ENCODE assay signal across 9 mouse cellular contexts in the genomic region with DNA sequence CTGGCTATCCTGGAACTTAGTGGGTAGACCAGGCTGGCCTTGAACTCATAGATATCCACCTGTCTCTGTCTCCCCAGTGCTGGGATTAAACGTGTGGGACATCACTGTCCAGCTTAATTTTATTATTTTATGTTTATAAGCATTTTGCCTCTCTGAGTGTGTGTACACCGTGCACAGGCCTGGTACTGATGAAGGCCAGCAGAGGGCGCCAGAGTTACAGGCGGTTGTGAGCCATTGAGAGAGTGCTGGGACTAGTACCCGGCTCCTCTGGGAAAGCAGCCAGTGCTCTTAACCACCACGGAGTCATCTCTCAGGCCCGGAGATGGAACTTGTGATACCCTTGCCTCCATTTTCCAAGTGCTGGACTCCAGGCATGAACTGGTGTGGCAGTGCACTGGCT. TPM values are rescaled to one million over a fixed set of nuclear protein-coding genes. Genes with fewer than 3 reads are reported as not detected.
DNase-seq lines count a peak whose midpoint lies in the region; ATAC-seq and TF ChIP-seq lines count a peak whose summit lies in the region.
"Had no signal": no experiment of that assay in that cellular context is flagged by ENCODE, and none has a peak within 500 bp of the region (broad histone marks: within the 10 kb centered on the region; RNA-seq: fewer than 3 reads in every experiment).

No protein-coding gene starts in this region.

- H3K4me2 ChIP-seq in liver, embryonic 12.5 days, result no peak overlapping the region

- H3K4me3 ChIP-seq in liver, adult 2 months (ENCODE audit: insufficient read depth, low read depth, low read length), result no peak overlapping the region
- H3K4me3 ChIP-seq in liver, embryonic 12.5 days, result no peak overlapping the region
- H3K4me3 ChIP-seq in cortical plate, adult 2 months (ENCODE audit: insufficient read depth, low read length), result no peak overlapping the region

- peaks cover 18% of the 10 kb centered on the region for H3K4me1 ChIP-seq in liver, adult 2 months (ENCODE audit: control insufficient read depth, insufficient read depth, low read length)
- peaks cover 11% of the 10 kb centered on the region for H3K4me1 ChIP-seq in liver, embryonic 12.5 days
- H3K4me1 ChIP-seq in cortical plate, adult 2 months (ENCODE audit: control insufficient read depth, insufficient read depth, low read length), result peaks cover 1% of the 10 kb centered on the region; the same call in 1 of the 2 replicates

- 58% methylated on average over 7 of the region's 7 CpGs for WGBS in liver, adult 2 months
- WGBS in liver, embryonic 12.5 days (ENCODE audit: insufficient replicate concordance), result 19% methylated on average over 7 of the region's 7 CpGs

- intact Hi-C loops in left cerebral cortex, postnatal 10 days (cut with DNase I), result no loop called here

- no peak overlapping the region for H3K9ac ChIP-seq in liver, adult 2 months (ENCODE audit: low read depth, low read length)
- no peak overlapping the region for H3K9ac ChIP-seq in liver, embryonic 12.5 days

- no peak overlapping the region for H3K27ac ChIP-seq in liver, adult 2 months (replicated peaks; ENCODE audit: insufficient read depth, low read depth, low read length)
- H3K27ac ChIP-seq in liver, embryonic 12.5 days, result no peak overlapping the region
- H3K27ac ChIP-seq in cortical plate, adult 2 months (ENCODE audit: insufficient read depth, low read length), result no peak overlapping the region

- TF ChIP-seq POLR2A in liver, adult 2 months (IDR thresholded peaks at IDR 0.05; ENCODE audit: extremely low read depth, insufficient read depth, low read length), result no peak
- TF ChIP-seq POLR2A in cortical plate, adult 2 months (IDR thresholded peaks at IDR 0.05; ENCODE audit: extremely low read depth, insufficient read depth, low read length), result no peak

- DNase-seq in adrenal gland, adult 18-20 months (ENCODE audit: low spot score in 2 of 2), result peak; percentile 59 to 61
- DNase-seq in adrenal gland, adult 8-10 months, result no peak
- DNase-seq in liver, adult 2 months (ENCODE audit: extremely low read depth, low read depth, low spot score), result no peak
- peak; percentile 77 for DNase-seq in lung, postnatal 36 days
- peak; percentile 78 for DNase-seq in thymus, postnatal 14 days
- DNase-seq in left cerebral cortex, postnatal 10 days (ENCODE audit: extremely low spot score in 1 of 2, low spot score in 2 of 2), result no peak

- H3K79me2 ChIP-seq in liver, adult 2 months (ENCODE audit: control insufficient read depth, insufficient read depth, low read length), result peaks cover 9% of the 10 kb centered on the region; the same call in 1 of the 2 replicates

- ATAC-seq in liver, embryonic 12.5 days, result no peak
- ATAC-seq: Patski had no signal

- no peaks in the 10 kb centered on the region for H3K36me3 ChIP-seq in liver, adult 2 months (ENCODE audit: control insufficient read depth, insufficient read depth, low read length)
- H3K36me3 ChIP-seq in liver, embryonic 12.5 days, result no peaks in the 10 kb centered on the region

- no peaks in the 10 kb centered on the region for H3K9me3 ChIP-seq in liver, embryonic 12.5 days (replicated peaks)

- H3K27me3 ChIP-seq in liver, adult 2 months (ENCODE audit: control insufficient read depth, insufficient read depth, low read length), result no peaks in the 10 kb centered on the region
- peaks cover 46% of the 10 kb centered on the region for H3K27me3 ChIP-seq in liver, embryonic 12.5 days (replicated peaks)
- H3K27me3 ChIP-seq: Patski had no signal

- TF ChIP-seq CTCF in liver, adult 2 months (IDR thresholded peaks at IDR 0.05; ENCODE audit: low read depth, low read length), result peak; percentile 87
- TF ChIP-seq CTCF in cortical plate, adult 2 months (IDR thresholded peaks at IDR 0.05; ENCODE audit: extremely low read depth, insufficient read depth, low read length), result peak; percentile 54

RNA-seq across cellular contexts. Expression of a gene that starts 4.9 kb away (rescaled TPM):
- 100 to 1,000 TPM; 210 to 273 TPM for total RNA-seq in adrenal gland, adult 18-20 months (2021)
- 100 to 1,000 TPM; 248 to 380 (median 315) TPM for total RNA-seq in adrenal gland, adult 8-10 months (2022)
- 430 and 630 TPM in 2 replicates for total RNA-seq in liver, adult 2 months (2014; rRNA removed)
- polyA plus RNA-seq in liver, adult 2 months (2012; rRNA removed), result 55.2 and 213 TPM in 2 replicates
- 17.8 and 18.5 TPM in 2 replicates for polyA plus RNA-seq in liver, embryonic 12.5 days (2016; fragmentation: Nextera tagmentation; extraction: Ambion mirVana)
- 29.8 and 38.2 TPM in 2 replicates for polyA plus RNA-seq in cortical plate, adult 2 months (2012; rRNA removed)
- total RNA-seq in left cerebral cortex, postnatal 10 days (2021), result 10 to 100 TPM; 58.6 to 65.2 TPM

Comparison
In these comparisons a context has a peak if more than half of its experiments do, and no peak if none do; other contexts are left out.
1. DNase-seq: peak in adrenal gland, adult 18-20 months (2 of 2), lung, postnatal 36 days (single experiment) and thymus, postnatal 14 days (single experiment); none in adrenal gland, adult 8-10 months (single experiment), liver, adult 2 months (single experiment) and left cerebral cortex, postnatal 10 days (0 of 2).